Mouse (Mus musculus) liver, adult 2 months (tissue): ENCODE data around the gene Nxpe5. TPM values are rescaled to one million over a fixed set of nuclear protein-coding genes. Genes with fewer than 3 reads are reported as not detected.

ENCODE experiments used
- DNase-seq: peaks from one replicate; pipeline ENCODE4 v3.0.0-alpha.2; 2011; ENCODE audit warnings: low read depth, low spot score; ENCODE audit errors: extremely low read depth
- H3K27ac ChIP-seq: fragments of 200-500 bp; replicated peaks from 2 replicates; pipeline ENCODE4 v1.5.1; 2012; ENCODE audit warnings: low read depth, mild to moderate bottlenecking, control low read depth, inconsistent platforms, low read length; ENCODE audit not compliant: insufficient read depth
- H3K27me3 ChIP-seq: fragments of 200-500 bp; 2 replicates; pipeline ENCODE4 v1.6.1; 2012; ENCODE audit warnings: mild to moderate bottlenecking, moderate library complexity, low read length, inconsistent platforms; ENCODE audit not compliant: control insufficient read depth, insufficient read depth
- H3K36me3 ChIP-seq: fragments of 200-500 bp; 2 replicates; pipeline ENCODE4 v1.6.1; 2012; ENCODE audit warnings: low read length, inconsistent platforms; ENCODE audit not compliant: control insufficient read depth, insufficient read depth
- H3K4me1 ChIP-seq: fragments of 200-500 bp; 2 replicates; pipeline ENCODE4 v1.6.1; 2011; ENCODE audit warnings: low read length; ENCODE audit not compliant: control insufficient read depth, insufficient read depth
- H3K4me3 ChIP-seq: fragments of 200-500 bp; 2 replicates; pipeline ENCODE4 v1.5.1; 2011; ENCODE audit warnings: low read depth, mild to moderate bottlenecking, control low read depth, low read length, moderate library complexity; ENCODE audit not compliant: insufficient read depth
- H3K79me2 ChIP-seq: fragments of 200-500 bp; 2 replicates; pipeline ENCODE4 v1.6.1; 2012; ENCODE audit warnings: inconsistent platforms, mild to moderate bottlenecking, low read length, moderate library complexity; ENCODE audit not compliant: control insufficient read depth, insufficient read depth
- H3K9ac ChIP-seq: fragments of 200-500 bp; 2 replicates; pipeline ENCODE4 v1.6.1; 2012; ENCODE audit warnings: low read depth, mild to moderate bottlenecking, control low read depth, inconsistent platforms, low read length
- CTCF ChIP-seq: fragments of 200-500 bp; IDR thresholded peaks from 2 replicates; pipeline ENCODE4 v1.5.1; 2011; ENCODE audit warnings: low read depth, low read length, control low read depth
- POLR2A ChIP-seq: fragments of 200-500 bp; IDR thresholded peaks from 2 replicates; pipeline ENCODE4 v1.6.1; 2011; ENCODE audit warnings: low read length, control low read depth; ENCODE audit not compliant: insufficient read depth; ENCODE audit errors: extremely low read depth
- WGBS: fragments of 180-500 bp; shearing (Covaris S2); methylation state at CpG from one replicate; pipeline ENCODE4 v1.1.7; 2018; 5-methylcytosine and 5-hydroxymethylcytosine counted together
- polyA plus RNA-seq: library from polyadenylated mRNA; depleted of rRNA; stranded (reverse); fragments of >200 nt; gene quantifications from 2 replicates; pipeline ENCODE4 v1.2.3, GENCODE M21; 2012
- total RNA-seq: library from RNA; depleted of rRNA; stranded (reverse); fragments of >200 nt; gene quantifications from 2 replicates; pipeline ENCODE4 v1.2.3, GENCODE M21; 2014

Gene Nxpe5
- total and polyA plus RNA-seq, 2 experiments: 0.07 TPM; not detected in 1

DNA sequence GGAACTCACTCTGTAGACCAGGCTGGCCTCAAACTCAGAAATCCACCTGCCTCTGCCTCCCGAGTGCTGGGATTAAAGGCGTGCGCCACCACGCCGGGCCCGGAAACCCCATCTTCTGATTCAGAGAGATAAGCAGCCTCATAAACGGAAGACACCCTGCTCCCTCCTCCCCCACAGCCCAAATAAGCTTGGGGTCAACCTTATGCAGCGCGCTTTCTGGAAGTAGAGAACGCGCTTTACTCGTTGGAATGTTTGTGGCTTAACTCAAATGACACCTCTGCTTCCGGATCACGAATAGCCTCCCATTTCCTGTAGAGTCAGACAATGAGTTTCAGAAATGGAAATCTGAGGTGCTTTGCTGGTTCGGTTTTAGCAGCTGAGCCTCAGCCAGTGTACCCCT is 55.1 kb downstream of the Nxpe5 start:
- no peaks in the 10 kb centered on the region for H3K4me1 ChIP-seq
- TF ChIP-seq CTCF: no peak
- TF ChIP-seq POLR2A: no peak
- no peaks in the 10 kb centered on the region for H3K27me3 ChIP-seq
- no peak for DNase-seq
- no peaks in the 10 kb centered on the region for H3K79me2 ChIP-seq
- no peak overlapping the region for H3K9ac ChIP-seq
- H3K4me3 ChIP-seq: no peak overlapping the region
- WGBS: 93% methylated on average over 15 of the region's 15 CpGs
- no peak overlapping the region for H3K27ac ChIP-seq
- no peaks in the 10 kb centered on the region for H3K36me3 ChIP-seq

DNA sequence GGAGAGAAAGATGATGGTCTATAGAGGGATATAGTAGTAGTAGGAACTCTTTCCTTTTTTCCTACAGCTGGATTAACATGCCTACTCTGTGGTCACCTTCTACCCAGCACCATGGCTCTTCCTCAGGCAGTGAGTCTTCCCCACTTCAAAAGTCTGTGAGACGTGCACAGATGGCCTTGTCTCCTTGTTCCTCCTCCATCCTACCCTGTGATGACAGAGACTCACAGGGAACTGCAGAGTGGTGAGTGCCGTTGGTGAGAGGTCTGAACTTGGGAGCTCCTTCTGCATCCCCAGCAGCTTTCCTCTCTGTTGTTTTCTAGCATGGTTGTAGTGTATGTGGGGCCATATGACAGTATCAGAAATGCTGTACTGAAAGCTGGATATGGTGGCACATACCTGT is 56.1 kb downstream of the Nxpe5 start:
- Histone ChIP-seq H3K27ac (no peak overlapping the region), H3K36me3 (no peaks in the 10 kb centered on the region), H3K4me1 (no peaks in the 10 kb centered on the region), H3K27me3 (no peaks in the 10 kb centered on the region), H3K9ac (no peak overlapping the region), H3K79me2 (no peaks in the 10 kb centered on the region), H3K4me3 (no peak overlapping the region)
- 100% methylated on average over 2 of the region's 2 CpGs for WGBS
- TF ChIP-seq POLR2A: no peak
- no peak for TF ChIP-seq CTCF
- DNase-seq: no peak

DNA sequence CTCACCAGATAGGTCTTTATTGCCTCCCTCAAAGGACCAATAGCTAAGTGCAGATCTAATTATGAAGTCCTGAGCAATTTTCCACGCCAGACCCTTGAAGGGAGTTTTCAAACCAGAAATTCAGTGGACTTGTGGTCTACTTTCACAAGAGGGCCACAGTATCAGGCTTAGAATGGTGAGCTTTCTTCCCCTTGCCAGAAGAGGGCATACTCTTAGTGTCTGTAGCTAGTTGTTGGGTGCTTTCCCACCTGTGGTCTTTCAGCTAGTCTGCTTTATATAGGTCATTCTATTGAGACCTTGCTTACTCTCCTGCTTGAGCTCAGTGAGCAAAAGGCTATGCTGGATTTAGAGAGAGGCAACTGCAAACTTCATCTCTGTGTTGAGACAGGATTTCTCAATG is 57.8 kb downstream of the Nxpe5 start:
- 85% methylated on average over 1 of the region's 1 CpGs for WGBS

DNA sequence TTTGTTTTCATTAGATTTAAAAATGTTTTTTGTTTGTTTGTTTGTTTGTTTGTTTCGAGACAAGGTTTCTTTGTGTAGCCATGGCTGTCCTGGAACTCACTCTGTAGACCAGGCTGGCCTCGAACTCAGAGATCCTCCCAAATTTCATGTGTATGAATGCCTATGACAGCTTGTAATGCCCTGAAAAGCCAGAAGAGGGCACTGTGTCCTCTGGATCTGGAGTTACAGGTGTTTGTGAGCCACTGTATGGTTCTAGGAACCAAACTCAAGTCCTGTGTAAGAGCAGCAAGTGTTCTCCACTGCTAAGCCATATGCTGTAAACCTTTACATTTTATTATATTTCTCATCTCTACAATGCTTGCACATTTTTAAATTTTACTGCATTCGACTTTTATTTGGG is 62.2 kb downstream of the Nxpe5 start:
- Histone ChIP-seq H3K9ac (no peak overlapping the region), H3K4me1 (peaks cover 3% of the 10 kb centered on the region; the same call in 1 of the 2 replicates), H3K4me3 (no peak overlapping the region), H3K27ac (no peak overlapping the region), H3K79me2 (no peaks in the 10 kb centered on the region), H3K27me3 (no peaks in the 10 kb centered on the region), H3K36me3 (no peaks in the 10 kb centered on the region)
- WGBS: 77% methylated on average over 3 of the region's 3 CpGs
- no peak for TF ChIP-seq POLR2A
- TF ChIP-seq CTCF: no peak
- DNase-seq: no peak

More for the DNA sequence above, 57.8 kb downstream of the Nxpe5 start:
- Histone ChIP-seq H3K36me3 (no peaks in the 10 kb centered on the region), H3K4me1 (no peaks in the 10 kb centered on the region), H3K27me3 (no peaks in the 10 kb centered on the region), H3K4me3 (no peak overlapping the region), H3K79me2 (no peaks in the 10 kb centered on the region), H3K27ac (no peak overlapping the region), H3K9ac (no peak overlapping the region)
- DNase-seq: no peak
- TF ChIP-seq POLR2A (no peak), CTCF (0 out of 2 replicates have a peak, but pooled peaks have one; percentile 7)

DNA sequence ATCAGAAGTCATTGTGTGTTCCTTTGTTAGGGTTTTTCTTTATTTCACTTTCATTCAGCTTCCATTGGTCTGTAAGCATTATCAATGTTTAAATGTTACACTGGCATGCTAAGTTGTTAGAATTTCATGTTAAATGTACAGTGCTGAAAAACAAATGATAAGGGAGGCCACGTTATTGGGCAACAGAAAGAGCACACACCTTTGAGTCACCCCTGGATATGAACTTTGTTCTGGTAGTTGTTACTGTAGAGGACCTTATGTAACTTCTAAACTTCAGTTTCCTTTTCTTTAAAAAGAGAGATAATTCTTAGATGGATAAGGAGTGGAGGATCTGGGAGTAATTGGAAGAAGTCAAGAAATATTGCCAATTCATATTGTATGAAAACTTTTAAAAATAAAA is 65.9 kb downstream of the Nxpe5 start:
- H3K79me2 ChIP-seq: no peaks in the 10 kb centered on the region
- no peak overlapping the region for H3K27ac ChIP-seq
- H3K9ac ChIP-seq: no peak overlapping the region
- no peaks in the 10 kb centered on the region for H3K36me3 ChIP-seq
- peak; percentile 64 for DNase-seq
- H3K4me3 ChIP-seq: no peak overlapping the region
- TF ChIP-seq POLR2A: no peak
- TF ChIP-seq CTCF: no peak
- WGBS: 14% methylated on average over 1 of the region's 1 CpGs
- H3K27me3 ChIP-seq: no peaks in the 10 kb centered on the region
- H3K4me1 ChIP-seq: peaks cover 3% of the 10 kb centered on the region; the same call in 1 of the 2 replicates

DNA sequence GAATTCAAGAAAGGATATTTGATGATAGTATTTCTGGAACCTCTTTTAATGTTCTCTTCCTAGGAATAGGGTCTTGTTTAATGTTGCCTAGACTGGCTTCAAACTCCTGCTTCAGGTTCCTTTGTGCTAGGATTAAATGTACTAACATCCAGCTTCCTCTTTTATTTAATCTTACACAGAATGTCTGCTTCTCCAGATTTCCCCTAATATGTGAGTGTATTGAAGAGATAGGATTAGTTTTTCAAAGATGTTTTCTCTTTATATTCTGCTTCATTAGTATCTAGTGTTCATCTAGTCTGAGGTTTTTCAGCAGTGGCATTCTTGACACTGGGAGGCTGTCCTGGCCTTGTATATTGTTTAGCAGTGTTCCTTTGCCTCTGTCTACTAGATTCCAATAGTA is 68.5 kb downstream of the Nxpe5 start:
- Histone ChIP-seq H3K79me2 (no peaks in the 10 kb centered on the region), H3K4me3 (no peak overlapping the region), H3K36me3 (no peaks in the 10 kb centered on the region), H3K27me3 (no peaks in the 10 kb centered on the region), H3K9ac (no peak overlapping the region), H3K4me1 (peaks cover 3% of the 10 kb centered on the region; the same call in 1 of the 2 replicates), H3K27ac (no peak overlapping the region)
- DNase-seq: no peak
- TF ChIP-seq POLR2A: no peak
- TF ChIP-seq CTCF: no peak
